Mouse (Mus musculus): ENCODE data around the gene Wdr11. TPM values are rescaled to one million over a fixed set of nuclear protein-coding genes. Genes with fewer than 3 reads are reported as not detected.

Gene Wdr11
- total and polyA plus RNA-seq, 2 experiments from 2014 or later = 14.8 to 31.0 TPM

DNA sequence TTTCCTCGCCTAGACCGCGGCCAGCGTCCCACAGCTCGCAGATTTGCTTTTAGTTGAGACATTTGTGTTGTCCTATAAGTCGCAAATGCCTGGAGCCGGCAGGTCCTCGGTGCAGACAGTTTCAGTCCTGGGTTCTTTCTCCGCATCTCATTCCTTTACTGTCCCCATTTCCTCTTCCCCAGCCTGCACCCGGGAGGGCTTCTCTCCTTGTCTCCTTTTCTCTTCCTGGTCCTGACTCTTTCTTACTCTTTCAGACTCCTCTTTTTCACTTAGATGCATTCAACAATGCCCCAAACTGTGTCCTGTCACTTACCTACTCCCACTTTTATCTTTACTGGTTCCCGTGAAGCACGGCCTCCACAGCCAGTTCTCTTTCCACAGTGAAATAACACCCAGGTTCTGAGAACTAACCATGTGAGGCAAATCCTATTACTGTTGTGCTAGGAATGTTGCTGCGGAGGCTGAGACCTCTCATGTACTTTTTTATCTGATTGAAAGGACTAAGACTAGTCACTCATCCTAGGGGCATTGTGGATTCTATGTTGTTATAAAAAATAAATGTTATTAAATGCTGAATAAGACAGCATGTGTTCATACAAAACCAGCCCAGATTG lies 576 bp downstream of the Wdr11 start:
- H3K4me3 ChIP-seq (ENCODE audit: low read depth, low read length) = peak overlapping the region; percentile 77
- under 1% methylated on average over 13 of the region's 13 CpGs for WGBS
- ATAC-seq (ENCODE audit: insufficient read depth, low read depth) (peak; percentile 18), DNase-seq (ENCODE audit: low spot score) (peak; percentile 8)
- H3K4me1 ChIP-seq (ENCODE audit: control insufficient read depth, insufficient read depth) = peaks cover 14% of the 10 kb centered on the region
- TF ChIP-seq EP300 (IDR thresholded peaks at IDR 0.05; ENCODE audit: low read depth) (no peak), CTCF (IDR thresholded peaks at IDR 0.05; ENCODE audit: low read depth) (no peak)
- H3K27ac ChIP-seq (ENCODE audit: low read depth) = peak overlapping the region; percentile 92
- peaks cover 11% of the 10 kb centered on the region; the same call in 1 of the 2 replicates for H3K36me3 ChIP-seq (replicated peaks; ENCODE audit: control insufficient read depth, insufficient read depth, low read length)
- H3K4me2 ChIP-seq (ENCODE audit: low read depth, low read length) = peak overlapping the region; percentile 80
- H3K27me3 ChIP-seq (ENCODE audit: control insufficient read depth, insufficient read depth, low read length) = no peaks in the 10 kb centered on the region
- H3K9ac ChIP-seq (replicated peaks; ENCODE audit: low read depth, low read length) = peak overlapping the region; percentile 75
- no peaks in the 10 kb centered on the region for H3K9me3 ChIP-seq (replicated peaks; ENCODE audit: control insufficient read depth, low read length)

DNA sequence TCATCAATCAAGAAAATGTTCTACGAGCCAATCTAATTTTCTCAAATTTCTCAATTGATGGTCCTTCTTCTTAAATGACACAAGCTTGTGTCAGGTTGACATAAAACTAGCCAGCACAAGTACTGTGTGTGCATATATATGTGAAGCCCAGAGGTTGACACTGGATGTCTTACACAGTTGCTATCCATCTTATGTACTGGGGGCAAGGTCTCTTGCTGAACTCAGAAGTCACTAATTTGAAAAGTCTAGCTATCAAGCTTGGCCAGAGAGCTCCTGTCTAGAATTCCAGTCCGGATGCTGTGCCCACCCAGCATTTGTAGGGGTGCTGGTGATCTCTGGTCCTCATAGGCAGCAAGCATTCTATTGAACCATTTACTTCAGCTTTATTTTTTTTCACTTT lies 5.5 kb downstream of the Wdr11 start:
- H3K9me3 ChIP-seq (replicated peaks; ENCODE audit: control insufficient read depth, low read length) = no peaks in the 10 kb centered on the region
- TF ChIP-seq CTCF (IDR thresholded peaks at IDR 0.05; ENCODE audit: low read depth) (no peak), EP300 (IDR thresholded peaks at IDR 0.05; ENCODE audit: low read depth) (no peak)
- no peak overlapping the region for H3K4me3 ChIP-seq (ENCODE audit: low read depth, low read length)
- ATAC-seq (ENCODE audit: insufficient read depth, low read depth) (no peak), DNase-seq (ENCODE audit: low spot score) (no peak)
- peaks cover 38% of the 10 kb centered on the region for H3K36me3 ChIP-seq (replicated peaks; ENCODE audit: control insufficient read depth, insufficient read depth, low read length)
- H3K4me1 ChIP-seq (ENCODE audit: control insufficient read depth, insufficient read depth) = peaks cover 8% of the 10 kb centered on the region; the same call in 1 of the 2 replicates
- no peaks in the 10 kb centered on the region for H3K27me3 ChIP-seq (ENCODE audit: control insufficient read depth, insufficient read depth, low read length)
- 85% methylated on average over 2 of the region's 2 CpGs for WGBS
- no peak overlapping the region for H3K9ac ChIP-seq (replicated peaks; ENCODE audit: low read depth, low read length)
- H3K4me2 ChIP-seq (ENCODE audit: low read depth, low read length) = no peak overlapping the region
- no peak overlapping the region for H3K27ac ChIP-seq (ENCODE audit: low read depth)

DNA sequence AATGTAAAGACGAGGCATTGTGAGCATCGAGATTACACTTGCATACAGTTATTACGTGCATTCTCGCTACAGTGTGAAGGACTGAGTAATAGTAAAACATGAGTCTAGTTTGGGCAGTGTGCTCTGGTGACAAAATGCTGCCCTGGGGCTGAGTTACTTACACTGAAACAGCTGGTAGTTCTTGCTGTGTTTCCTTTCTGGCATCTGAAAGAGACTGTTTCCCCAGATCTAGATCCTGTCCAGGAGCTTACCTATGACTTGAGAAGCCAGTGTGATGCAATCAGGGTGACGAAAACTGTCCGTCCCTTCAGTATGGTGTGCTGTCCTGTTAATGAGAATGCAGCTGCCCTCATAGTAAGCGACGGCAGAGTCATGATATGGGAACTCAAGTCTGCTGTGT lies 14.6 kb downstream of the Wdr11 start:
- no peak for DNase-seq (ENCODE audit: low spot score)
- Histone ChIP-seq H3K27me3 (ENCODE audit: control insufficient read depth, insufficient read depth, low read length) (no peaks in the 10 kb centered on the region), H3K36me3 (replicated peaks; ENCODE audit: control insufficient read depth, insufficient read depth, low read length) (peaks cover 87% of the 10 kb centered on the region), H3K27ac (ENCODE audit: low read depth) (no peak overlapping the region), H3K9ac (replicated peaks; ENCODE audit: low read depth, low read length) (no peak overlapping the region), H3K4me1 (ENCODE audit: control insufficient read depth, insufficient read depth) (no peaks in the 10 kb centered on the region), H3K4me3 (ENCODE audit: low read depth, low read length) (no peak overlapping the region), H3K9me3 (replicated peaks; ENCODE audit: control insufficient read depth, low read length) (no peaks in the 10 kb centered on the region), H3K4me2 (ENCODE audit: low read depth, low read length) (no peak overlapping the region)
- TF ChIP-seq EP300 (IDR thresholded peaks at IDR 0.05; ENCODE audit: low read depth) (no peak), CTCF (IDR thresholded peaks at IDR 0.05; ENCODE audit: low read depth) (no peak)
- no peak for ATAC-seq (ENCODE audit: insufficient read depth, low read depth)
- WGBS = 92% methylated on average over 8 of the region's 8 CpGs

DNA sequence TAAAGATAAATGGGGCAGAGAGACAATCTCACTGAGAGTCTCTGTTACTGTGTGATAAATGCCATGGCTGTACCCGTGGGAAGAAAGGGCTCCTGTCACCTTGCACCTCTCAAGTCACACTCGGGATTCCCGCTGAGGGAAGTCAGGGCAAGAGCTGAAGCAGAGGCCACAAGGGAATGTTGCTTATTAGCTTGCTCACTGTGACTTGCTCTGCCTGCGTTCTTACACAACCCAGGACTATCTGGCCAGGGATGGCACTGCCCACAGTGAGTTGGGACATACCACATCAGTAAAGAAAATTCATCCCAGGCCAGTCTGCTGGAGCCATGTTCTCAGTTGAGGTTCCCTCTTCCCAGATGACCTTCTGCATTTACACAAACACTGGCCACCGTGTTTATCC lies 29.5 kb downstream of the Wdr11 start:
- ATAC-seq (ENCODE audit: insufficient read depth, low read depth) = no peak
- WGBS = 88% methylated on average over 5 of the region's 5 CpGs

DNA sequence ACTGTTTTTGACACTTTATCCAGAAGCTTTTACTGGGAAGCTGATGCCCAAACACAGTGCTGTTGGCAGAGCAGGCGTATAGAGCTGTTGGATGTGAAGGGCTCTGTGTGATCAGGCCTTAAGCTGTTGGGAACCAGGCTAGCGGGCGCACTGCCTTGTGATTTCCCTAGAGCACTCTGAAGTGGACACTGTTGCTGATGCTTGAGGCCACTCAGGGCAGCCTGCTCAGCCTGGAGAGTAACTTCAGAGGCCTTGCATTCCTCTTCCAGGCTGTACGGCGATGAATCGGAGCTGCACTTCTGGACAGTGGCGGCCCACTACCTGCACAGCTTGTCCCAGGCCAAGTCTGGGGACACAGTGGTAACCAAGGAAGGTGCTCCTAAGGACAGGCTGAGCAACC lies 38.7 kb downstream of the Wdr11 start:
- Histone ChIP-seq H3K36me3 (replicated peaks; ENCODE audit: control insufficient read depth, insufficient read depth, low read length) (peaks cover 87% of the 10 kb centered on the region), H3K4me2 (ENCODE audit: low read depth, low read length) (no peak overlapping the region), H3K4me3 (ENCODE audit: low read depth, low read length) (no peak overlapping the region), H3K9ac (replicated peaks; ENCODE audit: low read depth, low read length) (no peak overlapping the region), H3K27me3 (ENCODE audit: control insufficient read depth, insufficient read depth, low read length) (no peaks in the 10 kb centered on the region), H3K4me1 (ENCODE audit: control insufficient read depth, insufficient read depth) (no peaks in the 10 kb centered on the region), H3K9me3 (replicated peaks; ENCODE audit: control insufficient read depth, low read length) (no peaks in the 10 kb centered on the region), H3K27ac (ENCODE audit: low read depth) (no peak overlapping the region)
- WGBS = 90% methylated on average over 7 of the region's 7 CpGs
- DNase-seq (ENCODE audit: low spot score) (no peak), ATAC-seq (ENCODE audit: insufficient read depth, low read depth) (no peak)
- no peak for TF ChIP-seq EP300 (IDR thresholded peaks at IDR 0.05; ENCODE audit: low read depth)
- no peak for TF ChIP-seq CTCF (IDR thresholded peaks at IDR 0.05; ENCODE audit: low read depth)

More for the DNA sequence above, 29.5 kb downstream of the Wdr11 start:
- no peak for DNase-seq (ENCODE audit: low spot score)
- no peak overlapping the region for H3K4me2 ChIP-seq (ENCODE audit: low read depth, low read length)
- no peaks in the 10 kb centered on the region for H3K27me3 ChIP-seq (ENCODE audit: control insufficient read depth, insufficient read depth, low read length)
- no peaks in the 10 kb centered on the region for H3K9me3 ChIP-seq (replicated peaks; ENCODE audit: control insufficient read depth, low read length)
- H3K9ac ChIP-seq (replicated peaks; ENCODE audit: low read depth, low read length) = no peak overlapping the region
- no peak overlapping the region for H3K4me3 ChIP-seq (ENCODE audit: low read depth, low read length)
- H3K27ac ChIP-seq (ENCODE audit: low read depth) = no peak overlapping the region
- H3K36me3 ChIP-seq (replicated peaks; ENCODE audit: control insufficient read depth, insufficient read depth, low read length) = peaks cover 75% of the 10 kb centered on the region
- TF ChIP-seq EP300 (IDR thresholded peaks at IDR 0.05; ENCODE audit: low read depth) = no peak
- TF ChIP-seq CTCF (IDR thresholded peaks at IDR 0.05; ENCODE audit: low read depth) = no peak
- no peaks in the 10 kb centered on the region for H3K4me1 ChIP-seq (ENCODE audit: control insufficient read depth, insufficient read depth)

DNA sequence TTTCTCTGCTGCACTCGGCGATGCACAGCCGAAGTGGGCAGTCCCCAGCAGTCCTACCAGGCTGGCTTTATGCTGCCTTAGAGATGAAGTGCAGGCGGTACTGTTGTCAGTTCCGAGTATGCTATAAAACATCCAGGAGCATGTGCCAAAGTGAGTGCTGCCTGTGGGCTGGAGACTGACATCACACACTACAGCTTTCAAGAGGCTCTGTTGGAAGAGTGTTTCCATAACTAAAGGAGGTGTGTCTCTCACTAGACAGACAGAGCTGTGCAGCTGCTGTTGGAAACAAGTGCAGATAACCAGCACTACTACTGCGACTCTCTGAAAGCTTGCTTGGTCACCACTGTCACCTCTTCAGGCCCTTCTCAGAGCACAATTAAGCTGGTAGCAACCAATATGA lies 39.8 kb downstream of the Wdr11 start:
- H3K9me3 ChIP-seq (replicated peaks; ENCODE audit: control insufficient read depth, low read length) = no peaks in the 10 kb centered on the region
- H3K4me1 ChIP-seq (ENCODE audit: control insufficient read depth, insufficient read depth) = no peaks in the 10 kb centered on the region
- H3K4me2 ChIP-seq (ENCODE audit: low read depth, low read length) = no peak overlapping the region
- DNase-seq (ENCODE audit: low spot score) = peak; percentile 24
- no peak overlapping the region for H3K27ac ChIP-seq (ENCODE audit: low read depth)
- TF ChIP-seq EP300 (IDR thresholded peaks at IDR 0.05; ENCODE audit: low read depth) (no peak), CTCF (IDR thresholded peaks at IDR 0.05; ENCODE audit: low read depth) (no peak)
- peak; percentile 86 for ATAC-seq (ENCODE audit: insufficient read depth, low read depth)
- H3K9ac ChIP-seq (replicated peaks; ENCODE audit: low read depth, low read length) = no peak overlapping the region
- H3K4me3 ChIP-seq (ENCODE audit: low read depth, low read length) = no peak overlapping the region
- H3K36me3 ChIP-seq (replicated peaks; ENCODE audit: control insufficient read depth, insufficient read depth, low read length) = peaks cover 81% of the 10 kb centered on the region
- 40% methylated on average over 6 of the region's 6 CpGs for WGBS
- H3K27me3 ChIP-seq (ENCODE audit: control insufficient read depth, insufficient read depth, low read length) = no peaks in the 10 kb centered on the region

All from heart, postnatal 0 days (tissue).